Mouse (Mus musculus): Measurements from ENCODE around the gene Gata1. TPM values are rescaled to one million over a fixed set of nuclear protein-coding genes. Genes with fewer than 3 reads are reported as not detected.

Gata1 gene
- 10 to 100 TPM; 23.4 to 63.7 TPM for polyA plus RNA-seq (2017; shearing (Covaris generic))

GRCm38 (mm10) chrX:7977892-7978291 lies at the start of gene Gata1:
Gene Gata1, minus strand, starts transcription at chrX:7978071.

GRCm38 (mm10) chrX:8018286-8018685 lies 40.4 kb upstream of the Gata1 start, which contains the start of gene Glod5:
Gene Glod5, minus strand, starts transcription at chrX:8018492.

GRCm38 (mm10) chrX:7947108-7947899 lies 30.6 kb downstream of the Gata1 start, which contains the start of gene Hdac6:
Gene Hdac6, minus strand, starts transcription at chrX:7947889.

GRCm38 (mm10) chrX:7928270-7928790 lies 49.5 kb downstream of the Gata1 start, which contains the start of gene Eras:
Gene Eras, minus strand, starts transcription at chrX:7928607.

GRCm38 (mm10) chrX:7919601-7920383 lies 58.1 kb downstream of the Gata1 start, which contains the start of gene Pcsk1n:
Gene Pcsk1n, plus strand, starts transcription at chrX:7919822.

Other genes starting within 250 kb of the Gata1 start
- gene Praf2, start 249.6 kb downstream of the Gata1 start, polyA plus RNA-seq (2017; shearing (Covaris generic)), result 10 to 100 TPM; 23.5 to 24.1 TPM
- gene Ccdc120, start 227.2 kb downstream of the Gata1 start, polyA plus RNA-seq (2017; shearing (Covaris generic)), result not detected
- gene Tfe3, start 215.5 kb downstream of the Gata1 start, polyA plus RNA-seq (2017; shearing (Covaris generic)), result 10 to 100 TPM; 25.7 to 39.5 TPM
- gene Gripap1, start 188.3 kb downstream of the Gata1 start, polyA plus RNA-seq (2017; shearing (Covaris generic)), result 10 to 100 TPM; 74.5 to 78.6 TPM
- under 1 TPM; 0.21 to 0.61 TPM for gene Kcnd1, start 155.8 kb downstream of the Gata1 start, polyA plus RNA-seq (2017; shearing (Covaris generic))
- gene Otud5, start 136.7 kb downstream of the Gata1 start, polyA plus RNA-seq (2017; shearing (Covaris generic)), result 100 to 1,000 TPM; 135 to 174 TPM
- 100 to 1,000 TPM in 1 of 2 experiments, 10 to 100 TPM in 1; 57.1 to 169 TPM for gene Pim2, start 99.8 kb downstream of the Gata1 start, polyA plus RNA-seq (2017; shearing (Covaris generic))
- gene Slc35a2, start 94.0 kb downstream of the Gata1 start, polyA plus RNA-seq (2017; shearing (Covaris generic)), result 10 to 100 TPM; 21.5 to 29.9 TPM
- gene Pqbp1, start 78.8 kb downstream of the Gata1 start, polyA plus RNA-seq (2017; shearing (Covaris generic)), result 100 to 1,000 TPM in 1 of 2 experiments, 10 to 100 TPM in 1; 99.4 to 142 TPM
- gene Timm17b, start 78.7 kb downstream of the Gata1 start, polyA plus RNA-seq (2017; shearing (Covaris generic)), result 100 to 1,000 TPM; 122 to 162 TPM
- not detected for gene Gm10491, start 70.2 kb downstream of the Gata1 start, polyA plus RNA-seq (2017; shearing (Covaris generic))
- not detected for gene Gm10490, start 68.5 kb downstream of the Gata1 start, polyA plus RNA-seq (2017; shearing (Covaris generic))
- gene Pcsk1n, start 58.2 kb downstream of the Gata1 start, polyA plus RNA-seq (2017; shearing (Covaris generic)), result not detected
- gene Eras, start 49.5 kb downstream of the Gata1 start, polyA plus RNA-seq (2017; shearing (Covaris generic)), result not detected
- gene Hdac6, start 30.2 kb downstream of the Gata1 start, polyA plus RNA-seq (2017; shearing (Covaris generic)), result 10 to 100 TPM; 10.8 to 15.6 TPM
- gene Glod5, start 40.4 kb upstream of the Gata1 start, polyA plus RNA-seq (2017; shearing (Covaris generic)), result not detected
- gene Suv39h1, start 96.7 kb upstream of the Gata1 start, polyA plus RNA-seq (2017; shearing (Covaris generic)), result 10 to 100 TPM; 17.5 to 26.2 TPM
- 100 to 1,000 TPM in 1 of 2 experiments, 10 to 100 TPM in 1; 98.6 to 110 TPM for gene Was, start 112.4 kb upstream of the Gata1 start, polyA plus RNA-seq (2017; shearing (Covaris generic))
- 10 to 100 TPM; 13.4 to 18.7 TPM for gene Wdr13, start 154.8 kb upstream of the Gata1 start, polyA plus RNA-seq (2017; shearing (Covaris generic))
- gene Rbm3, start 167.8 kb upstream of the Gata1 start, polyA plus RNA-seq (2017; shearing (Covaris generic)), result 100 to 1,000 TPM; 668 to 956 TPM
- gene Tbc1d25, start 198.1 kb upstream of the Gata1 start, polyA plus RNA-seq (2017; shearing (Covaris generic)), result 10 to 100 TPM; 12.7 to 18.0 TPM
- gene Ebp, start 215.4 kb upstream of the Gata1 start, polyA plus RNA-seq (2017; shearing (Covaris generic)), result 100 to 1,000 TPM; 142 to 256 TPM
- gene Porcn, start 228.5 kb upstream of the Gata1 start, polyA plus RNA-seq (2017; shearing (Covaris generic)), result under 1 TPM in 1 of 2 experiments, not detected in 1; 0.17 TPM

Measured in activated CD4-positive, CD25-positive, alpha-beta regulatory T cell (primary cell).